18 mouse cellular contexts compared by ENCODE assay signal in the genomic region with DNA sequence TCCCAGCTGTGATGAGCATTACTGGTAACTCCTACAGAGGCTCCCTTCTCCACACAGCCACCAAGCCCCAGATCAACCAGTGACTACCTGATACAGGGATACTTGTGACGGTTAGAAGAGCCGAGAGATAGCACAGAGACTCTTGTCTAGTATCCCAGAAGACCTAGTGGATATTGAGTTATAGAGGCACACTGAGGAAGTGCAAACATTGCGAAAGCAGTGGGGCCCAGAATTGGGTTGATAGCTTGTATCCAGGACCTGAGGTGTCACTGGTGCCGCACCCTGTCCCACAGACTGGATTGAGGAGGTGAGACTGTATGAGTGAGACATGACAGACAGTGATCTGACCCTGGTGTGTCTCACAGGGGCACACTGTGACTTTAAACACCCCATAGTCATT. TPM values are rescaled to one million over a fixed set of nuclear protein-coding genes. Genes with fewer than 3 reads are reported as not detected.
DNase-seq lines count a peak whose midpoint lies in the region; ATAC-seq and TF ChIP-seq lines count a peak whose summit lies in the region.
"Had no signal": no experiment of that assay in that cellular context is flagged by ENCODE, and none has a peak within 500 bp of the region (broad histone marks: within the 10 kb centered on the region; RNA-seq: fewer than 3 reads in every experiment).

A gene (minus strand): TSS at position 152 of the 400 bp plus-strand sequence.

- DNase-seq in lung, postnatal 36 days: peak; percentile 42
- DNase-seq in lung, adult 2 months: no peak
- peak; percentile 40 for DNase-seq in liver
- peak; percentile 73 for DNase-seq in liver, postnatal 0 days
- no peak for DNase-seq in urinary bladder, postnatal 36 days (ENCODE audit: low spot score in 2 of 2)
- no peak for DNase-seq in cerebellum, postnatal 14 days
- DNase-seq: cerebellum, postnatal 10 days; gastrocnemius, adult 2 months; heart, postnatal 10 days; spleen, adult 18-20 months; thymus, adult 18-20 months had no signal

- H3K4me3 ChIP-seq in lung, adult 2 months (replicated peaks; ENCODE audit: extremely low read depth, low read depth, low read length): no peak within 1 kb of the TSS
- peak within 1 kb of the TSS; percentile 20; the same call in 1 of the 2 replicates for H3K4me3 ChIP-seq in liver, postnatal 0 days (ENCODE audit: low read depth, low read length)
- no peak within 1 kb of the TSS for H3K4me3 ChIP-seq in heart, embryonic 12.5 days
- H3K4me3 ChIP-seq: erythroblast, embryonic 14.5 days; gastrocnemius, adult 2 months; hindbrain, embryonic 12.5 days; layer of hippocampus, adult 2 months; left cerebral cortex, adult 2 months had no signal

- H3K27ac ChIP-seq in liver, postnatal 0 days (ENCODE audit: low read depth): peak within 1 kb of the TSS; percentile 44
- H3K27ac ChIP-seq in heart, embryonic 12.5 days (ENCODE audit: poor library complexity, severe bottlenecking): no peak within 1 kb of the TSS
- H3K27ac ChIP-seq: gastrocnemius, adult 2 months; hindbrain, embryonic 12.5 days; kidney, postnatal 0 days; layer of hippocampus, adult 2 months; left cerebral cortex, adult 2 months had no signal

- WGBS in lung, adult 2 months: 76% methylated on average over 4 of the region's 4 CpGs
- WGBS in liver, postnatal 0 days (ENCODE audit: insufficient replicate concordance): 32% methylated on average over 4 of the region's 4 CpGs
- 71% methylated on average over 4 of the region's 4 CpGs for WGBS in heart, embryonic 12.5 days

- TF ChIP-seq POLR2A in lung, adult 2 months (IDR thresholded peaks at IDR 0.05; ENCODE audit: borderline replicate concordance, extremely low read depth, low read depth, low read length): no peak

- no peaks in the 10 kb centered on the region for H3K27me3 ChIP-seq in liver, postnatal 0 days (ENCODE audit: insufficient read depth, low read length)
- H3K27me3 ChIP-seq in heart, embryonic 12.5 days (replicated peaks): 0 out of 2 replicates have a peak, but pooled peaks cover 5% of the 10 kb centered on the region
- H3K27me3 ChIP-seq: hindbrain, embryonic 12.5 days had no signal

- TF ChIP-seq EP300 in liver, postnatal 0 days (IDR thresholded peaks at IDR 0.05; ENCODE audit: low read depth): no peak

- no peaks in the 10 kb centered on the region for H3K4me1 ChIP-seq in lung, adult 2 months (ENCODE audit: control insufficient read depth, insufficient read depth, low read length)
- peaks cover 57% of the 10 kb centered on the region for H3K4me1 ChIP-seq in liver, postnatal 0 days (ENCODE audit: insufficient read depth)
- peaks cover 28% of the 10 kb centered on the region for H3K4me1 ChIP-seq in heart, embryonic 12.5 days (replicated peaks)

- no peak for TF ChIP-seq CTCF in lung, adult 2 months (IDR thresholded peaks at IDR 0.05; ENCODE audit: insufficient read depth, low read length)
- TF ChIP-seq CTCF in liver, postnatal 0 days (IDR thresholded peaks at IDR 0.05; ENCODE audit: low read depth): no peak

- H3K9me3 ChIP-seq in liver, postnatal 0 days (ENCODE audit: low read length): no peaks in the 10 kb centered on the region
- no peaks in the 10 kb centered on the region for H3K9me3 ChIP-seq in heart, embryonic 12.5 days (replicated peaks)
- H3K9me3 ChIP-seq: hindbrain, embryonic 12.5 days had no signal

- H3K36me3 ChIP-seq in liver, postnatal 0 days (replicated peaks; ENCODE audit: insufficient read depth, low read length): no peaks in the 10 kb centered on the region
- H3K36me3 ChIP-seq in heart, embryonic 12.5 days: no peaks in the 10 kb centered on the region
- H3K36me3 ChIP-seq: hindbrain, embryonic 12.5 days had no signal

- H3K9ac ChIP-seq in liver, postnatal 0 days (replicated peaks): no peak within 1 kb of the TSS
- no peak within 1 kb of the TSS for H3K9ac ChIP-seq in heart, embryonic 12.5 days
- H3K9ac ChIP-seq: hindbrain, embryonic 12.5 days had no signal

- peak; percentile 59 for ATAC-seq in liver, postnatal 0 days
- no peak for ATAC-seq in heart, embryonic 12.5 days (ENCODE audit: insufficient number of reproducible peaks, low FRiP score)
- ATAC-seq: forebrain, embryonic 14.5 days had no signal

- peak within 1 kb of the TSS; percentile 56 for H3K4me2 ChIP-seq in liver, postnatal 0 days (ENCODE audit: low read depth, low read length)
- no peak within 1 kb of the TSS for H3K4me2 ChIP-seq in heart, embryonic 12.5 days
- H3K4me2 ChIP-seq: hindbrain, embryonic 12.5 days had no signal

RNA-seq across cellular contexts. Expression of the gene that starts here (rescaled TPM):
- polyA plus RNA-seq in lung, adult 2 months (2012; rRNA removed): 4.9 and 5.0 TPM in 2 replicates
- 3.3 and 5.7 TPM in 2 replicates for polyA plus RNA-seq in liver, postnatal 0 days (2015; fragmentation: Nextera tagmentation; extraction: Ambion mirVana)
- polyA plus RNA-seq in heart, embryonic 12.5 days (2016; fragmentation: Nextera tagmentation; extraction: Ambion mirVana): 0.22 and 0.71 TPM in 2 replicates

Comparison
In these comparisons a context has a peak if more than half of its experiments do, and no peak if none do; other contexts are left out.
1. DNase-seq: peak in lung, postnatal 36 days (single experiment), liver (single experiment) and liver, postnatal 0 days (single experiment); none in lung, adult 2 months (single experiment), urinary bladder, postnatal 36 days (0 of 2) and cerebellum, postnatal 14 days (0 of 2).